Mouse (Mus musculus) limb, embryonic 11.5 days (tissue): ENCODE measurements around the gene 5330417H12Rik. TPM values are rescaled to one million over a fixed set of nuclear protein-coding genes. Genes with fewer than 3 reads are reported as not detected.

Source experiments
- polyA plus RNA-seq: library from polyadenylated mRNA; unstranded; fragments of >200 nt; fragmentation: Nextera tagmentation; extraction: Ambion mirVana; gene quantifications from 2 replicates; pipeline ENCODE4 v1.2.1, GENCODE M21; 2014

5330417H12Rik gene
- polyA plus RNA-seq, 1 experiment from 2014 or later, result not detected

Other genes with a start within 250 kb of the 5330417H12Rik start
- gene Olfml1, start 57.7 kb downstream of the 5330417H12Rik start, polyA plus RNA-seq, result 26.0 TPM in 2 replicates
- gene Ppfibp2, start 30.0 kb downstream of the 5330417H12Rik start, polyA plus RNA-seq, result 18.3 and 18.8 TPM in 2 replicates
- 0.47 and 0.92 TPM in 2 replicates for gene Cyb5r2, start 132.9 kb upstream of the 5330417H12Rik start, polyA plus RNA-seq
- not detected in 2 replicates for gene Ovch2, start 176.0 kb upstream of the 5330417H12Rik start, polyA plus RNA-seq
- not detected in 2 replicates for gene Olfr467, start 187.1 kb upstream of the 5330417H12Rik start, polyA plus RNA-seq
- not detected in 2 replicates for gene Olfr469, start 200.4 kb upstream of the 5330417H12Rik start, polyA plus RNA-seq
- gene Olfr470, start 222.3 kb upstream of the 5330417H12Rik start, polyA plus RNA-seq, result not detected in 2 replicates